Mouse (Mus musculus) kidney, postnatal 36 days (tissue): ENCODE data around the gene Arhgdib.

Experiments
- DNase-seq, 2 experiments: peaks; one replicate each; pipeline ENCODE4 v3.0.0; 2021 to 2022; ENCODE audit warnings: mixed read lengths in 2 of 2

Gene Arhgdib

GRCm38 (mm10) chr6:136883961-136884360 lies 57.7 kb downstream of the Arhgdib start:
- no peak for DNase-seq

DNA sequence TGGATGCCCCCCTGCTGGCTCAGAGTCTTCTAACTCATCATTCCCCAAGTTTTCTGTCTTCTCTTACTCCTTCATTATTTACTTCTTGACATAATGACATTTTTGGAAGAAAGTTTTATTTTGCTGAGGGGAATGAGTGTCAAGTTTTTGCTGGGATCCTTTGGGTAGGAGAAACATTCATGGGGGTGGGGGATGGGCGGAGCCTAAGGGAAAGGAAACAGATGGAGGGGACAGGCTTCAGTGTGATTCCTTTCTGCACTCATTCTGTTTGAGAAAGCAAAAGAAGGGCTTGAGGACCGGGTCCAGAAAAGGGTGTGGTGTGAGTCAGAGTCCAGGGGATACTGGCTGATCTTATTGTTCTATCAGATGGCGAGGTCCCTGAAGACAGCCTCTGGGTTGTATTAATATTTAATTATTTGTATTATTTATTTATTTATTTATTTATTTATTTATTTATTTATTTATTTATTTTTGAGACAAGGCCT lies 58.2 kb downstream of the Arhgdib start:
- DNase-seq: peak in 1 of 2 experiments; percentile 33

DNA sequence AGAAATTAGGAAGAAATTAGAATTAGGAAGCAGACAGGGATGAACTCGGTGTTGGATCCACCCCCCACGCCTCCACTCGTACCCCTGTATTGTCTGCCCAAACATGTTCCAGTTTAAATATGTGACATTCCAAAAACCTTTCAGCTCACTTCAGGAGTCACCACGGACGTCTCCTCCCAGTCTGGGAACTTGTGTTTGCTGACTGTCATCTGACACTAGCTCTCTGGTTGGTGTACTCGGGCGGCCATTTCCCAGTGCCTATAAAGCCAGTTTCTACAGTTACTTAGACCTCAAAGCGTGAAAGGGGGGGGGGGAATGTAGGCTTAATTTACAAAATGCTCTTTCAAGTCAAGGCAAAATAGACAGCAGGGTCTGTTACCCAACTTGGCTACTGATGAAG lies 60.0 kb downstream of the Arhgdib start:
- DNase-seq: no peak

DNA sequence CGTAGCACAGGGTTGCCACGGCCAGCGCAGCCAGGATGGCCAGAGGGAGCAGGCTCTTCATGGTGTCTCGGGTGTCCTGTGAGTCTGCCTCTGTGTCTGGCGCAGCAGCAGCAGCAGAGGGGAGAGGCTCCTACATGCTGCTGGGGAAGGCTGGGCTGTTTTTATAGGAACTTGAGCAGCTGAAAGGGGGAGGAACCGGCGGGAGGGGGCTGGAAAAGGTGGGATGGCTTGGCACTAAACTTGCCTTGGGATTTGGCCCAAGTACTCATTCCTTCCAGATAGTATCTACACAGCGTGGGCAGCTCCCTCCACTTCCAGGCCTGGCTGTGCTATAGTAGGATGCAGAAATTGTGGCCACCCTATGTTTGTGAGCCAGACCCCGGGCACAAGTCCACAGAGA lies 66.0 kb downstream of the Arhgdib start, which contains the start of gene Mgp:
Gene Mgp, minus strand, starts transcription at position 154 of the 400 bp plus-strand sequence.
- peak in 1 of 2 experiments; percentile 21 for DNase-seq

DNA sequence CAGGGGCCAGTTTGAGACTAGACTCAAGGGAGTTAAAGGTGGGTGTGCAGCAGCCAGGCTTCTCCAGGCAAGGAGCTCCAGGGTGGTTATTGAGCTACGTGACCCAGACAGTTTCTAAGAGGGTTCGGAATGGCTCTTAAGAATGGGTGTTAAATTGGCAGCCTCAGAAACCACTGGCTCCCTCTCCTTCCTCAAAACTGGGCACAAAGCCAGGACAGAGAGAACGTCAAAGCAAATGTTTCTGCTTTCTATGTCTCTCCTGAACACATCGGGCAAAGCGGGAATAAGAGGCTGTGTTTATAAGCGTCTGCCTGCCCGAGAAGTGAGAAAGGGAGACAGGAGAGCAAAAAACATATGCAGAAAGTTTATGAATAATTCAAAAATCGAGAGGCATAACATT lies 67.1 kb downstream of the Arhgdib start:
- DNase-seq: peak in 1 of 2 experiments; percentile 31
